Mouse (Mus musculus): ENCODE data around the gene Eps8l1. TPM values are rescaled to one million over a fixed set of nuclear protein-coding genes. Genes with fewer than 3 reads are reported as not detected.

Gene Eps8l1
- polyA plus RNA-seq, 1 experiment from 2014 or later, result 4.0 TPM

Small RNA genes within 50 kb of the gene (microRNA-seq; reads per million reads assigned to microRNA genes)
- not detected for gene Gm24605

Other genes with a start within 250 kb of the Eps8l1 start
- gene Lilra5, start 222.9 kb upstream of the Eps8l1 start, polyA plus RNA-seq (2015; fragmentation: Nextera tagmentation; extraction: Ambion mirVana), result not detected in 2 replicates
- not detected in 2 replicates for gene Ncr1, start 123.0 kb upstream of the Eps8l1 start, polyA plus RNA-seq (2015; fragmentation: Nextera tagmentation; extraction: Ambion mirVana)
- gene Gp6, start 62.9 kb upstream of the Eps8l1 start, polyA plus RNA-seq (2015; fragmentation: Nextera tagmentation; extraction: Ambion mirVana), result 0.05 TPM in 2 replicates
- 30.5 and 33.6 TPM in 2 replicates for gene Rdh13, start 15.0 kb upstream of the Eps8l1 start, polyA plus RNA-seq (2015; fragmentation: Nextera tagmentation; extraction: Ambion mirVana)
- gene Ppp1r12c, start 41.0 kb downstream of the Eps8l1 start, polyA plus RNA-seq (2015; fragmentation: Nextera tagmentation; extraction: Ambion mirVana), result 33.8 and 36.8 TPM in 2 replicates
- gene Tnnt1, start 55.7 kb downstream of the Eps8l1 start, polyA plus RNA-seq (2015; fragmentation: Nextera tagmentation; extraction: Ambion mirVana), result 3.9 and 5.7 TPM in 2 replicates
- gene Tnni3, start 63.6 kb downstream of the Eps8l1 start, polyA plus RNA-seq (2015; fragmentation: Nextera tagmentation; extraction: Ambion mirVana), result 0.89 and 4.9 TPM in 2 replicates
- 1.4 and 2.0 TPM in 2 replicates for gene Dnaaf3, start 71.8 kb downstream of the Eps8l1 start, polyA plus RNA-seq (2015; fragmentation: Nextera tagmentation; extraction: Ambion mirVana)
- 64.0 and 86.3 TPM in 2 replicates for gene Syt5, start 86.9 kb downstream of the Eps8l1 start, polyA plus RNA-seq (2015; fragmentation: Nextera tagmentation; extraction: Ambion mirVana)
- gene Ptprh, start 143.4 kb downstream of the Eps8l1 start, polyA plus RNA-seq (2015; fragmentation: Nextera tagmentation; extraction: Ambion mirVana), result 0.09 and 0.13 TPM in 2 replicates
- gene Tmem86b, start 170.7 kb downstream of the Eps8l1 start, polyA plus RNA-seq (2015; fragmentation: Nextera tagmentation; extraction: Ambion mirVana), result 2.9 and 3.3 TPM in 2 replicates
- 7.8 and 8.1 TPM in 2 replicates for gene Ppp6r1, start 198.3 kb downstream of the Eps8l1 start, polyA plus RNA-seq (2015; fragmentation: Nextera tagmentation; extraction: Ambion mirVana)
- gene Hspbp1, start 224.4 kb downstream of the Eps8l1 start, polyA plus RNA-seq (2015; fragmentation: Nextera tagmentation; extraction: Ambion mirVana), result 117 and 125 TPM in 2 replicates
- gene Brsk1, start 229.9 kb downstream of the Eps8l1 start, polyA plus RNA-seq (2015; fragmentation: Nextera tagmentation; extraction: Ambion mirVana), result 6.1 and 6.5 TPM in 2 replicates